Mouse (Mus musculus): ENCODE measurements around the gene Gipc3. TPM values are rescaled to one million over a fixed set of nuclear protein-coding genes. Genes with fewer than 3 reads are reported as not detected.

Gipc3 gene
- polyA plus RNA-seq, 1 experiment from 2014 or later = 0.04 TPM

GRCm38 (mm10) chr10:81377793-81378552 is 34.9 kb upstream of the Gipc3 start, which contains the start of gene Fzr1:
Fzr1 (minus strand) TSS chr10:81378516.
- Histone ChIP-seq H3K4me2 (ENCODE audit: low read depth, low read length) (peak within 1 kb of the TSS; percentile 92), H3K27me3 (replicated peaks; ENCODE audit: control insufficient read depth, insufficient read depth, low read length) (no peaks in the 10 kb centered on the region), H3K36me3 (ENCODE audit: control insufficient read depth, insufficient read depth, low read length) (peaks cover 25% of the 10 kb centered on the region), H3K4me3 (ENCODE audit: low read depth, low read length) (peak within 1 kb of the TSS; percentile 88), H3K27ac (replicated peaks; ENCODE audit: low read depth, low read length) (peak within 1 kb of the TSS; percentile 74), H3K9me3 (ENCODE audit: control insufficient read depth, low read length) (no peaks in the 10 kb centered on the region), H3K4me1 (ENCODE audit: control insufficient read depth, insufficient read depth, low read length) (peaks cover 17% of the 10 kb centered on the region), H3K9ac (ENCODE audit: low read depth, low read length) (peak within 1 kb of the TSS; percentile 95)
- DNase-seq (ENCODE audit: low spot score) = no peak
- peak; percentile 10 for ATAC-seq (ENCODE audit: low read depth)
- WGBS = 0% methylated on average over 32 of the region's 59 CpGs

GRCm38 (mm10) chr10:81377362-81377664 is 34.2 kb upstream of the Gipc3 start:
- H3K9ac ChIP-seq (ENCODE audit: low read depth, low read length) = peak overlapping the region; percentile 95
- H3K36me3 ChIP-seq (ENCODE audit: control insufficient read depth, insufficient read depth, low read length) = peaks cover 31% of the 10 kb centered on the region
- H3K4me3 ChIP-seq (ENCODE audit: low read depth, low read length) = peak overlapping the region; percentile 88
- H3K27me3 ChIP-seq (replicated peaks; ENCODE audit: control insufficient read depth, insufficient read depth, low read length) = no peaks in the 10 kb centered on the region
- H3K4me1 ChIP-seq (ENCODE audit: control insufficient read depth, insufficient read depth, low read length) = peaks cover 17% of the 10 kb centered on the region
- DNase-seq (ENCODE audit: low spot score) (no peak), ATAC-seq (ENCODE audit: low read depth) (no peak)
- H3K27ac ChIP-seq (replicated peaks; ENCODE audit: low read depth, low read length) = no peak overlapping the region
- 43% methylated on average over 2 of the region's 2 CpGs for WGBS
- peak overlapping the region; percentile 92 for H3K4me2 ChIP-seq (ENCODE audit: low read depth, low read length)
- H3K9me3 ChIP-seq (ENCODE audit: control insufficient read depth, low read length) = no peaks in the 10 kb centered on the region

GRCm38 (mm10) chr10:81376561-81377361 is 33.7 kb upstream of the Gipc3 start:
- peak overlapping the region; percentile 95 for H3K9ac ChIP-seq (ENCODE audit: low read depth, low read length)
- DNase-seq (ENCODE audit: low spot score) (no peak), ATAC-seq (ENCODE audit: low read depth) (no peak)
- no peaks in the 10 kb centered on the region for H3K27me3 ChIP-seq (replicated peaks; ENCODE audit: control insufficient read depth, insufficient read depth, low read length)
- H3K4me2 ChIP-seq (ENCODE audit: low read depth, low read length) = peak overlapping the region; percentile 92
- peak overlapping the region; percentile 88 for H3K4me3 ChIP-seq (ENCODE audit: low read depth, low read length)
- H3K36me3 ChIP-seq (ENCODE audit: control insufficient read depth, insufficient read depth, low read length) = peaks cover 33% of the 10 kb centered on the region
- H3K27ac ChIP-seq (replicated peaks; ENCODE audit: low read depth, low read length) = no peak overlapping the region
- H3K4me1 ChIP-seq (ENCODE audit: control insufficient read depth, insufficient read depth, low read length) = peaks cover 17% of the 10 kb centered on the region
- no peaks in the 10 kb centered on the region for H3K9me3 ChIP-seq (ENCODE audit: control insufficient read depth, low read length)
- 24% methylated on average over 6 of the region's 6 CpGs for WGBS

GRCm38 (mm10) chr10:81375322-81375721 is 32.3 kb upstream of the Gipc3 start:
- H3K9me3 ChIP-seq (ENCODE audit: control insufficient read depth, low read length) = no peaks in the 10 kb centered on the region
- ATAC-seq (ENCODE audit: low read depth) = no peak
- H3K36me3 ChIP-seq (ENCODE audit: control insufficient read depth, insufficient read depth, low read length) = peaks cover 47% of the 10 kb centered on the region
- H3K4me3 ChIP-seq (ENCODE audit: low read depth, low read length) = no peak overlapping the region
- H3K27ac ChIP-seq (replicated peaks; ENCODE audit: low read depth, low read length) = no peak overlapping the region
- H3K27me3 ChIP-seq (replicated peaks; ENCODE audit: control insufficient read depth, insufficient read depth, low read length) = no peaks in the 10 kb centered on the region
- H3K9ac ChIP-seq (ENCODE audit: low read depth, low read length) = no peak overlapping the region
- peaks cover 17% of the 10 kb centered on the region for H3K4me1 ChIP-seq (ENCODE audit: control insufficient read depth, insufficient read depth, low read length)
- no peak for DNase-seq (ENCODE audit: low spot score)
- no peak overlapping the region for H3K4me2 ChIP-seq (ENCODE audit: low read depth, low read length)
- WGBS = 95% methylated on average over 10 of the region's 10 CpGs

GRCm38 (mm10) chr10:81367207-81367495 is 24.1 kb upstream of the Gipc3 start:
- H3K36me3 ChIP-seq (ENCODE audit: control insufficient read depth, insufficient read depth, low read length) = peaks cover 68% of the 10 kb centered on the region
- no peaks in the 10 kb centered on the region for H3K9me3 ChIP-seq (ENCODE audit: control insufficient read depth, low read length)
- H3K9ac ChIP-seq (ENCODE audit: low read depth, low read length) = no peak overlapping the region
- ATAC-seq (ENCODE audit: low read depth) (no peak), DNase-seq (ENCODE audit: low spot score) (no peak)
- 79% methylated on average over 6 of the region's 6 CpGs for WGBS
- H3K27ac ChIP-seq (replicated peaks; ENCODE audit: low read depth, low read length) = no peak overlapping the region
- H3K4me2 ChIP-seq (ENCODE audit: low read depth, low read length) = no peak overlapping the region
- H3K4me1 ChIP-seq (ENCODE audit: control insufficient read depth, insufficient read depth, low read length) = peaks cover 17% of the 10 kb centered on the region
- H3K4me3 ChIP-seq (ENCODE audit: low read depth, low read length) = no peak overlapping the region
- H3K27me3 ChIP-seq (replicated peaks; ENCODE audit: control insufficient read depth, insufficient read depth, low read length) = peaks cover 20% of the 10 kb centered on the region

DNA sequence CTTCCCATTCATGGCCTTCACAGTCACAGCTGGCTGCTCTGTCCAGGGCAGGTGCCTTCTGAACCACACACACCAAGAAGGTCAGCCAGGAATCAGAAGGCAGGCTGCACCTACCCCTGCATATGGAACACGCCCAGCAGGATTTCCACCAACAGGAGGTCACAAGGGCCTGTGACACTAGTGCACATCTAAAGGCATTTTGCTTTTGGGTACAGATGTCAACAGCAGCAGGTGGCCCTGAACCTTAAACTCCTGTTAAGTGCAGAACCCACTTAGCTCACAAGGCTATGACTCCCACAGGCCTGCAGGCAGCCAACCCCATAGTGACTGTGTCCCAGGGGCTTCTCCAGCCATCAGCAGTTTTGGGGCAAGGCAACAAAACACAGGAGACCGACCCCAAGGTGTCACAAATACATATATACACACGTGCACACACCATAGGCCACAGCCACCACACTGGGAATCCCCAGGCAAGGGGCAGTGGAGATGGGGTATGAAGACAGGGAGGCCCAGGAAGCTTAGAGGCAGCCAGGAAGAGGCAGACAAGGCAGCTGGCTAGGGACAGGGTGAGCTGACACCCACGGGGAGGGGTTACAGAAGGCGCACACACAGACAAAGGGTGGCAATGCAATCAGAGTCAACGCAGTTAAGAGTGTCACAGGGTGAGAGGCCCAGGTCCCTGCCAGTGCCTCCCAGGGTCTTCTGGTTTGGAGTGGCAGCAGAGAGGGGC is 23.6 kb upstream of the Gipc3 start:
- Histone ChIP-seq H3K9me3 (ENCODE audit: control insufficient read depth, low read length) (no peaks in the 10 kb centered on the region), H3K9ac (ENCODE audit: low read depth, low read length) (no peak overlapping the region), H3K4me2 (ENCODE audit: low read depth, low read length) (no peak overlapping the region), H3K4me3 (ENCODE audit: low read depth, low read length) (no peak overlapping the region), H3K36me3 (ENCODE audit: control insufficient read depth, insufficient read depth, low read length) (peaks cover 65% of the 10 kb centered on the region), H3K4me1 (ENCODE audit: control insufficient read depth, insufficient read depth, low read length) (peaks cover 17% of the 10 kb centered on the region), H3K27me3 (replicated peaks; ENCODE audit: control insufficient read depth, insufficient read depth, low read length) (peaks cover 20% of the 10 kb centered on the region), H3K27ac (replicated peaks; ENCODE audit: low read depth, low read length) (no peak overlapping the region)
- ATAC-seq (ENCODE audit: low read depth) (no peak), DNase-seq (ENCODE audit: low spot score) (no peak)
- WGBS = 74% methylated on average over 5 of the region's 6 CpGs

DNA sequence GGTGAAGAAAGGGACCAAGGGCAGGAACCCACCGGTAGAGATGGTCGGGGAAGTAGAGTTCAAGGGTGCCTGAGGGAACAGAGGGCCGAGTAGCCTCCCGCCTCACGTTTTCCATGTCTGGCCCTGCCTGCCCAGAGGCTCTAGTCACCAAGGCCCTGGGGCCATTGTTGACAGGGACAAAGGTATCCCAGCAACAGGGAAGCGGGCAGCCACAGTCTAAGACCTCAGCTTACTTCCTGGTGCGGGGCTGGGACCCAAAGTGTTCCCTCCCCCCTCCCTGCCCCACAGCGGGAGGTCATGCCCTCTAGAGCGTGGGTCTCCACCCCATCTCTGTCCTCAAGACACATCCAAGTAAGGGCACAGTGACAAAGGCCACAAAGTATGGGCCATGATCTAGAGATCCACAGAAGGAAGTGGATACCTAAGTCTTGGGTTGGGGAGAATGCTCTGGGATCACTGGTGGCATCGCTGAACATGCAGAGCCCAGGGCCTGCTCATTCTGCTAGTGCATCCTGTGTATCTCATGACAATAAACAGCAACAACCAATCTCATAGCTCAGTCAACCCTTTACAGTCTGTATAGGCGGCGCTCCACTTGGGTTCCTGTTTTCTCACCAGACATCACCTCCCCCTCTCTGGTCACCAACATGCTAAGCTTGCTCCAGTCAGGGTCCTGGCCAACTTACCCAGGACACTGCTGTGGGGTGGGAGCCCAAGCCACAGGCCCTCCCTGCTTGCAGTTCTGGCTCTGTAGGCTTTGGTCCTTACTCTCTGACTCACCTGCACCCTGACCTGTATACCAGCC is 22.8 kb upstream of the Gipc3 start, which contains the start of gene 4930404N11Rik:
TSS of gene 4930404N11Rik (minus strand) at position 145 of the 805 bp plus-strand sequence.
- 22% methylated on average over 12 of the region's 12 CpGs for WGBS
- Histone ChIP-seq H3K27me3 (replicated peaks; ENCODE audit: control insufficient read depth, insufficient read depth, low read length) (peaks cover 20% of the 10 kb centered on the region), H3K9me3 (ENCODE audit: control insufficient read depth, low read length) (no peaks in the 10 kb centered on the region), H3K4me2 (ENCODE audit: low read depth, low read length) (peak within 1 kb of the TSS; percentile 56), H3K4me1 (ENCODE audit: control insufficient read depth, insufficient read depth, low read length) (peaks cover 17% of the 10 kb centered on the region), H3K9ac (ENCODE audit: low read depth, low read length) (peak within 1 kb of the TSS; percentile 55; the same call in 1 of the 2 replicates), H3K27ac (replicated peaks; ENCODE audit: low read depth, low read length) (no peak within 1 kb of the TSS), H3K36me3 (ENCODE audit: control insufficient read depth, insufficient read depth, low read length) (peaks cover 57% of the 10 kb centered on the region), H3K4me3 (ENCODE audit: low read depth, low read length) (peak within 1 kb of the TSS; percentile 35)
- DNase-seq (ENCODE audit: low spot score) = no peak
- peak; percentile 16; the same call in 1 of the 2 replicates for ATAC-seq (ENCODE audit: low read depth)

GRCm38 (mm10) chr10:81365073-81365472 is 22.0 kb upstream of the Gipc3 start:
- Histone ChIP-seq H3K27me3 (replicated peaks; ENCODE audit: control insufficient read depth, insufficient read depth, low read length) (peaks cover 20% of the 10 kb centered on the region), H3K4me1 (ENCODE audit: control insufficient read depth, insufficient read depth, low read length) (peaks cover 17% of the 10 kb centered on the region), H3K27ac (replicated peaks; ENCODE audit: low read depth, low read length) (no peak overlapping the region), H3K4me2 (ENCODE audit: low read depth, low read length) (peak overlapping the region; percentile 56; the same call in 1 of the 2 replicates), H3K4me3 (ENCODE audit: low read depth, low read length) (no peak overlapping the region), H3K9me3 (ENCODE audit: control insufficient read depth, low read length) (no peaks in the 10 kb centered on the region), H3K9ac (ENCODE audit: low read depth, low read length) (no peak overlapping the region), H3K36me3 (ENCODE audit: control insufficient read depth, insufficient read depth, low read length) (peaks cover 49% of the 10 kb centered on the region)
- 28% methylated on average over 4 of the region's 4 CpGs for WGBS
- ATAC-seq (ENCODE audit: low read depth) = peak; percentile 10; the same call in 1 of the 2 replicates
- DNase-seq (ENCODE audit: low spot score) = no peak

All from embryonic facial prominence, embryonic 14.5 days (tissue).